Mouse (Mus musculus): ENCODE data around the gene Lrmp.
A peak's percentile ranks its signal among the peaks of the same experiment; 100 is the strongest.

The Lrmp gene

GRCm38 (mm10) chr6:145139776-145140475 lies 24.5 kb downstream of the Lrmp start:
- DNase-seq = no peak

DNA sequence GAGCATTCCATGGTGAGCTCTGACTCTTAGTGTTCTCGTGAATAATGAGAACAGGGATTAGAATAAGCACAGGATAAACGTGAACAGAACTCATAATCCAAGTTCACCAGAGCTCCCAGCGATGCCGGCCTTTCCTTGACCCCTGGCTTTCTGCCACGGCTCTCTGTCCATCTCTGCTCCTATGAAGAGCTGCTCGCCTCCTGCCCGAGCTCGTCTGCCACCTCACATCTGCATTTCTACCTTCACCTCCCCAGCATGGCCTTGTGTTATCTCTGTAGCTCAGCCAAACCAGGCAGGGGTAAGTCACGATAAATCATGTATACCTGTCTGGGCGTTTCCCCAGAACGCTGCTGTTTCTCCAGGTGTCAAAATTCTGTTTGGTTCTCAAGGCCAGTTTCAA lies 25.3 kb downstream of the Lrmp start:
- no peak for DNase-seq

GRCm38 (mm10) chr6:145141827-145142226 lies 26.4 kb downstream of the Lrmp start:
- no peak for DNase-seq

DNA sequence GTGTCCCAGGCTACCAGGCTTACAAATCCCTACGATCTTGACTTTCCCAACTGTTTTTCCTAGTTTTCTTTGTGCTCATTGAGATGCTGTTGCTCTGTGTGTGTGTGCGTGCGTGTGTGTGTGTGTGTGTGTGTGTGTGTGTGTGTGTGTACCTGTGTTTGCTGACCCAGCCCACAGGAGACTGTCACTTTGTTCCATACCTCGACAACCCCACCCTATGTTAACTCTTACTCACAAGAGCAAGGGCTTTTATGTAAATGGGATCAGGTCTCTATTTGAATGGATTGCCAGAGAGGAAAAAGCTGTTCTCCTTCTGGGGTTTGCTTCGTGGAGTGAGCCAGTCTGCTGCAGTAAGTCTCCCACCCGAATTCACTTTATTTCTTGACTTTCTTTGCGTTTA lies 29.7 kb downstream of the Lrmp start:
- DNase-seq = no peak

GRCm38 (mm10) chr6:145147716-145148115 lies 32.3 kb downstream of the Lrmp start:
- no peak for DNase-seq

DNA sequence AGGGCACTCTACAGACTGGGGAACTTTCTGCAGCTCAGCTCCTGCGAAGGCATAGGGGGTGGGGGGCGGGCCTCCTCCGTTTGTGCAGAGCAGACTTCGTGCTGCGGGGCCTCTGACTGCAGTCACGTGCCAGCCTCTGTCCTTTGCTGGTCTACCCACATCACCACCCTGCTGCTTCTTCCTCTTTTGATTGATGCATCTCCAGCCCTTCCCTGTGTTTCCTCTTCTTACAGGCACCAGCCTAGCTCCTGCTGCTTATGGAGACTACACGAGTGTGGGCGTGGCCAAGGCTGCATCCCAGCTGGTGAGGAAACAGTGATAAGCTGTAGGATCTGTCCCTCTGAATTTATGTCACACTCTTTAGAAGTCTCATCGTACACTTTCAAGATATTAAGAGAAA lies 33.6 kb downstream of the Lrmp start:
- no peak for DNase-seq

DNA sequence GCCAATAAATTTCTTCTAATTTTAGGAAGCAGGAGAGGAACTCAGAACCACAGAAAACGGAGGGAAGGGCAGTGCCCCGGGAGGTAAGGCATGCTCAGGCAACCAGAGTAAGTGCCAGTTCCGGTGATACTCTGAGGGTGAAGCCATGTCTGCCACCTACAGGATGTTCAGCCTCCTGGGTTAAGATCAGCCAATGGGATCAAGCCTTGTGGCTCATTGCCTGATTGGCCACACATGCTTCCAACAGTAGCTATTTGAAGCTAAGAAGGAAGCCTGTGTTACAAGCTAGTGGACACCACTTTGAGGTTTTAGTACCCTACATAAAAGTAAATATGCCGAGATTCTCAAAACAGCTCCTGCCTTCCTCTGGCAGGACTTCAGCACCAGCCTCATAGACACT lies 43.2 kb downstream of the Lrmp start:
- no peak for DNase-seq

GRCm38 (mm10) chr6:145160581-145160980 lies 45.1 kb downstream of the Lrmp start:
- no peak for DNase-seq

DNA sequence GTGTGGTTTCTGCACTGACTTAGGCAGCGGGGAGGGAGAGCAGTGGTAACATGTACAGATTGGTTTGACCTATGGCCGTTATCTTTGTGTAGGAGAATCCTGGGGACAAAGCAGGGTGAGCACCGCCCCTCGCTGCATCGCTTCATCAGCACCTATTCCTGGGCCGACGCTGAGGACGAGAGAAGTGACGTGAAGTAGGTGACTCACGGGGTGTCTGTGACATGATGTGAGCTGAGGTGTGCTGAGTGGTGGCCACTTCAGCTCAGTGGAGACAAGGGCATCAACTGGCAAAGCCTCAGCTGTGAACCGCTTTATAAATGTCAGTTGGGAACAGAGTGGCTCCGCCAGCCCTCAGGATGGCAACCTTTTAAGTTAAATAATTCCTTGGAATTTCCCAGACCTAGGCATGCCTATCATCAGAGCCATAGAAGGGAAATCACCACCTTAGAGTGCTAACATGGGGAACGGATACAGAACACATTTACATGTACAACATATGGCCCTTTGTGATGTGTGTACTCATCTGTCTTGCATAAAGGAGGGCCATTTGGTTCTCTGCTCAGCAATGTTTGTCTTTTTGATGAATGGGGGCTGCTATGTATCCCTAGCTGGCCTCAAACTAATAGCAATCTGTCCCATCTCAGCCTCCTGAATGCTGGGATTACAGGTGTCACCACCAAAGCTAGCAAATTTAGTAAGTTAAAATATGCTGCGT lies 56.6 kb downstream of the Lrmp start:
- DNase-seq = no peak

DNA sequence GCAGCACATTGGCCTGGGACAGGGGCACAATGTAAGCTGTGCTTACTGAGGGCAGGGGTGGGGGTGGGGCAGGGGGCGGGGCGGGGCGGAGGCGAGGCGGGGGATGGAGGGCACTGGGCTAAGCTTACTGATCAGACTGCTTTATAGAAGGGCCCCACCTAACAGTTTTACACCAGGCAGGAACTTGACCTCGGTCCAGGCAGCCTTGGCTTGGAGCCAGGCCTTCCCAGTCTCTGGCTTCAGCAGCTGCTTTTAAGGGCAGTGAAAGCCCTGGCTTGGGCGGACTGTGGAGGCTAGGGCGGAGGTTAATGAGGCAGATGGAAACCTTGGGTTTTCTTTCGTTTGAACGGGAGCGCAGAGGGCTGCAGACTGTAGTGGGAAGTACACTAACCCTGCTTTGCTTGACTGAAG lies 58.3 kb downstream of the Lrmp start:
- DNase-seq = no peak

DNA sequence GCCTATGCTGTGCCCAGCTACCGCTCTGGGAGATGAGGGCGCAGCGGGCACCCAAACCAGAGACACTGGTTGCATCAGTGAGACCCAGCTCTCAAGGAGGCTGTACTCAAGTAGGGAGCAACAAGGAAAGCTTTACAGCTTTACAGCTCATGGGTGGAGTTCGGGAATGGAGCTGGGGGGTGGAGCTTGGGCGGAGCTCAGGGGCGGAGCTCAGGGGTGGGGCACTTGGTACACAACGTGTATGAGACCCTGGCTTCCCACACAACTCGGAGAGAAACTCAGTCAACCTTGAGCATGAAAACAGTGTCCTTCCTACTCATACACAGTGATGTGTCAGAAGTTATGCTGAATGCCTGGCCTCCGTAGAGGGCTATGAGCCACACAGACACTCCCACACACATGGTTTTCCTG lies 60.1 kb downstream of the Lrmp start:
- no peak for DNase-seq

GRCm38 (mm10) chr6:145176474-145176873 lies 61.0 kb downstream of the Lrmp start:
- DNase-seq = no peak

DNA sequence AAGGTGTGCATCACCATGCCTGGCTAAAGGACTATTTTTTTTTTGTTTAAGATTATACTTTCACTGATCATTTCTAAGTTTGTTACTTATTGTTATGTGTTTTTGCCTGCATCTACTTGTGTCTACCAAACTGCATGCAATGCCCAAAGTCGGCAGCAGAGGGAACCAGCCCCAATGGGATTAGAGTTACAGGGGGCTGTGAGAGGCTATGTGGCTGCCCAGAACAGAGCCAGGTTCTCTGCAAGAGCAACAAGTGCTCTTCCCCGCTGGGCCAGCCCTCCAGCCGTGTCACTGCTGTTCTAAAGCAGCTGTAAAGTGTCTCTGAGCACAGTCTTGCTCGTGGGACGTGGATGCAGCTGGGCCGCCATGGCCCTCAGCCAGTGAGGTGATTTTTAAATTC lies 64.2 kb downstream of the Lrmp start:
- DNase-seq = no peak

GRCm38 (mm10) chr6:145182044-145182443 lies 66.6 kb downstream of the Lrmp start:
- no peak for DNase-seq

GRCm38 (mm10) chr6:145186096-145186495 lies 70.6 kb downstream of the Lrmp start:
- no peak for DNase-seq

DNA sequence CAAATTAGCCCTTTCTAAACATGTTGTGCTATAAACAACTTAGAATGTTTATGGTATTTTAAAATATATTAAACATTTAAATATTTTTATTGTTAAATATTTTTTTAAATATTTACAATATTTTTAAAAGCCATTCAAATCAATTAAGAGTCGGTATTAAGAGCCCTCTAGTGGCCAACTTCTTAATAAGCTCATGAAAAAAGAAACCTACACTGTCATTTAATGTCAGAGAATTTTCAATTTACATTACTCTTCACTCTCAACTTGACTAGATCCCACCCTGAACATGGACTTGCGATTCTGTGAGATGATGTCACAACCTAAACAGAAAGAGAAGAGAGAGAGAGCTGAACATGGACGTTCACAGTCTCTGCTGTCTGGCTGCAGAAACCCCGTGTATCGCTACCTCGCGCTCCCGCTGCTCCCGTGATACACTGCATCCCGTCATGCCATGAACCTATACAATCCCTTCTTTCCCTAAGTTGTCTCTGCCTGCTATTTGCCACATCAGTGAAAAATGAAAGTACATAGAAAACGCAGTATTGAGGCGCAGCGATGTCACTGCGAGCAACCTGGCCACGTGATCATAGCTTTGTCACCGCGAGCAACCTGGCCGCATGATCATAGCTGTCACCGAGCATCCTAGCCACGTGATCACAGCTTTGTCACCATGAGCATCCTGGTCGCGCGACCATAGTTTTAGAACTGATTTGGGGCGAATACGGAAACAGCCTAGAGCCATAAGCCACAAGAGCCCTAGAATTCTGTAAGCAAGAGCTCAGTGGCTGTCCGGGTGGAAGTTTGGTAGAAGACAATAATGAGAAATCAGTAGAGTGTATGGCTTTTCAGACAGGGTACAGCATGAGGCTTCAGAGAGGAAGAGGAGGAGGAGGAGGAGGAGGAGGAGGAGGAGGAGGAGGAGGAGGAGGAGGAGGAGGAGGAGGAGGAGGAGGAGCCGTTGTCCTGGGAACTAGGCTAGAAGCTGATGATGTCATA lies 71.9 kb downstream of the Lrmp start:
- DNase-seq = peak; percentile 37

GRCm38 (mm10) chr6:145193038-145193437 lies 77.6 kb downstream of the Lrmp start:
- DNase-seq = no peak

DNA sequence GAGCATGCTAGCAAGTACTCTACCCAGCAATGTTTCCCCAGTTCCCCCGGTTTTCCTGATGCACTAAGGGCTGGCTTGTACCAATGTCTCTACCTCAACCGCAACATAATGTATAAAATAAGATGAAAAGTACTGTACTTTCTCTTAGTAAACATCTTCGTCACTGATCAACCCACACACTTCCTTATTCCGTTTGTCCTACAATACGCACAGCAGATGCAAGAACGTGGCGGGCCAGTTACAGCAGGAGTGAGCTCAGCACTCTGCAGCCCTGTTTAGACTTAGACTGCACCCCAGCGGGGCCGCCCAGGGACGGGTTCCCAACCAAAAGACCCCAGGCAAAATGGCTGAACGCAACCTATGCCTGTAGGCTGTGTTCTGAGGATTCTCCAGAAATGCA lies 78.0 kb downstream of the Lrmp start:
- DNase-seq = no peak

DNA sequence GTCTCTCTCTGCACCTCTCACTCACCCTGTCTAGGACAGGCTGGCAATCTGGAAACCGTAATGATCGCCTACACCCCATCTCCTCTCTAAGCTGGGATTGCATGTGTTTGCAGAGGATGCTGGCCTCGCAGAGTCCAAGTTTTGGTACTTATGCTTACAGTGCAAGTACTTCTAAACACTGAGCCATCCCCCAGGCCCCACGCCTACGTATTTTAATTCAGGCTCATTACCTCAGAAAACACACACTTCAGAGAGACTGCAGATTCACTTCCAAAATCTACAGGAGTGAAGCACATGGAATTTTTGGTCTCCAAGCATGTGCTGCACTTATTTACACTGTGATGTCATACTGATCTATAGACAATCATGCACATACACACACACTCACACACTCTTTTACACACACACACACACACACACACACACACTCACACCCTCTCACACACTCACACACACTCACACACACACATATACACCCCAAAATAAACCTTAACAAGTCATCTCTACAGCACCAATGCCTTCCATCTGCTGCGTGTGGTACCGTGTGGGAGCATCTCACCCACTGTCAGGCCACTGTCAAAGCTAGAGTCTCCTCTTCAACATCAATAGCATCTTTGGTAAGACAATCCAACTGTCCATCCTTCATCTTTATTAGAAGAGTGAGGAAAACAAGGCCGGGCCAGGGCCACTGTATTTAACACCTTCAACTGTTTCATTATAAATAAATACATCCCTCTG lies 82.7 kb downstream of the Lrmp start:
- no peak for DNase-seq

- DNase-seq = no peak
Measured at GRCm38 (mm10) chr6:145202432-145203125, 87.1 kb downstream of the Lrmp start.

DNA sequence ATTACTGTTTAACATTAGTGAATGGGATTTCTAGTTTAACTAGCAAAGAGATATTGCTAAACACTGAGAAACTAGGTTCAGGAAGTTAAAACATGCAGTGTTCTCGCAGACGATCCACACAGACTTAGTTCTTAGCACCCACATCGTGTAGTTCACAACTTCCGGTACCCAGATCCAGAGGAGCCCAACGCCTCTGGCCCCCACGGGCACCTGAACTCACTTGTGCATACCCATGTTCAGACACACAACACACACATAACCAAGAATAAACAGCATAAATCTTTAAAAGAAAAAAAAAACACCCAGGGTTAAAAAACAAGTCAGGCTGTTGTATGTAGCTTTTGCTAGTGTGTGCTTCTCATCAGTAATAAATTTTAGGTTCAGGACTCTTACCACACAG lies 89.0 kb downstream of the Lrmp start:
- DNase-seq = no peak

GRCm38 (mm10) chr6:145205142-145205541 lies 89.7 kb downstream of the Lrmp start:
- no peak for DNase-seq
